Mouse (Mus musculus) T-cell, adult 2 months (primary cell): Measurements from ENCODE around the gene 1700057G04Rik.

Experiments used
- DNase-seq: peaks from one replicate; pipeline ENCODE4 v3.0.0; 2022; ENCODE audit warnings: low spot score

1700057G04Rik gene

DNA sequence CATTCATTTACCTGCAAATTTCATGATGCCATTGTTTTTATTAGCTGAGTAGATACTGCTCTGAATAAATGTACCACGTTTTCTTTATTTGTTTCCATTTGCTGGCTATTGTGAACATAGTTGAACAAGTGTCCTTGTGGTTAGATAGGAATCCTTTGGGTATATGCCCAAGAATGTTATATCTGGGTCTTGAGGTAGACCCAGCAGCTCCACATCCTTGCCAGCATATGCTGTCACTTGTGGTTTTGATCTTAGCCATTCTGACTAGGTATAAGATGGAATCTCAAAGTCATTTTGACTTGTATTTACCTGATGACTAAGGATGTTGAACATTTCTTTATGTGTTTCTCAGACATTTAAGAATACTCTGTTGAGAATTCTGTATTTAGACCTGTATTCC lies 77.7 kb downstream of the 1700057G04Rik start:
- no peak for DNase-seq

DNA sequence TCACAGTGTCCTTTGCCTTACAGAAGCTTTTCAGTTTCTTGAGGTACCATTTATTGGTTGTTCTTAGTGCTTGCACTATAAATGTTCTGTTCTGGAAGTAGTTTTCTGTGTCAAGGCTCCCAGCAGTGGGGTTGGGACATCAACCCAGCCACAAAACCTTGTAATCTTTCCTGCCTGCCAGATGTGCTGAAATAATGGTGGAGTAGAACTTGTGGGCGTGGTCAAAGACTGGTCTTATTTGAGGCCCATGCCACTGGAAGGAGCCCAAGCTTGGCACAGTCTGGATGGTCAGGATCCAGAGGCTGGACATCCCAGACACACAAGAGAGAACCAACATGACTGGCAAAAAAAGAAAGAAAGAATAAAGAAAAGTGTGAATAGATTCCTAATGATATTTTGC lies 78.2 kb downstream of the 1700057G04Rik start:
- DNase-seq: no peak

DNA sequence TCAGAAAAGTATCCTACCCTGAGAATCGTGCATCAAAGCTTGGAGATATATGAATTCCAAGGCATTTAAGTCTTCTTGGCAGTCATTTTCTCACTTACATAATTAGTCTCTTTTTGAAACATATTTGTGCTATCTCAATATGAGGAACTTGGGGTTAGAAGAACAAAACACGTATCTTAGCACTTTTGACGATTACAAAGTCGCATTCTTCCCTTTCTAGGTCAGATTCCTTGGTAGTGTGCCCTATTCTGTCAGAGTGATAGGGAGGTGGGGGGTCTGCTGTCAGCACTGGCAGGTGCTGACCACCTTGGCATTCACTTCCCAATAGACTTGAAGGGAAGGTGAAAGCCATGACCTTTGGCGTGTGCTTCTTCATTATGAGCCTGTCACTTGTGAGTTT lies 93.5 kb downstream of the 1700057G04Rik start:
- no peak for DNase-seq
